Mouse (Mus musculus): Measurements from ENCODE around the gene Gsdme.
A peak's percentile ranks its signal among the peaks of the same experiment; 100 is the strongest.

The Gsdme gene

DNA sequence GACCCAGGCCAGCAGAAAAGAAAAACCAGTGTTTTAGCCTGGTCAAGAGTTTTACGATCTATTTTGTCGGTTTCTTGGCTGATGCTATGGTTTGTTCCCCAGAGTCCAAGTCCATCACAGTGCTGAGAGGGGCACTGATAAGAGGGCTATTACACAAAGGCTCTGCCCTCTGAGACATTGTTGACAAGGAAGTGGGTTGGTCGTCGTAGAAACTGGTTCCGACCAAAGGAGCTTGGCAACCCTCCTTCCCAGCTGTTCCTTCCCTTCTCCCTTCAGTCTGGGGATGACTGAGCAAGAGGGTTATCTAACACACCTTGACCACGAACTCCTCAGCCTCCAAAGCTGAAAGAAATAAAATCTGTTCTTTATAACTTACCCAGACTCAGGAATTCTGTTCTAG, at the start of gene Gsdme:
Gene Gsdme (minus strand): TSS at position 193 of the 400 bp plus-strand sequence.
- no peak for DNase-seq

DNA sequence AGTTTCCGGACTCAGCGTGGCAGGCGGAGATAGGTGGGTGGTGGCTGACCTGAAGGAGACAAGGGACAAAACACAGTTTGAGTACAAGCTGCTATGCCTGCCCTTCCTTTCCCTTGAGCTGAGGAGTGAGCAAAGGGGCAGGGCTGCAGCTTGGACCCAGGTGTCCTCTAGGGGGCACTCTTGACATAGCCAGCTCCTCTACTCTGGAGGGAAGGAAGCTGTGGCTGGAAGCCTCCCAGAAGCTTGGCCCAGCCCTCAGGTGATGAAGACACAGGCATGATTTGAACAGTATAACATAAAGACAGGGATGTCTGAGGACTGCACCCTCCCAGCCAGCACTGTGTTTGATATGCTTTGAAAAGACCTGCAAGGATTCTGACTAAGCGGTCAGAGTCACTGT, 49.0 kb upstream of the Gsdme start:
- DNase-seq, result peak; percentile 72

- peak; percentile 52 for DNase-seq
Measured at GRCm38 (mm10) chr6:50309019-50309418, 45.4 kb upstream of the Gsdme start.

DNA sequence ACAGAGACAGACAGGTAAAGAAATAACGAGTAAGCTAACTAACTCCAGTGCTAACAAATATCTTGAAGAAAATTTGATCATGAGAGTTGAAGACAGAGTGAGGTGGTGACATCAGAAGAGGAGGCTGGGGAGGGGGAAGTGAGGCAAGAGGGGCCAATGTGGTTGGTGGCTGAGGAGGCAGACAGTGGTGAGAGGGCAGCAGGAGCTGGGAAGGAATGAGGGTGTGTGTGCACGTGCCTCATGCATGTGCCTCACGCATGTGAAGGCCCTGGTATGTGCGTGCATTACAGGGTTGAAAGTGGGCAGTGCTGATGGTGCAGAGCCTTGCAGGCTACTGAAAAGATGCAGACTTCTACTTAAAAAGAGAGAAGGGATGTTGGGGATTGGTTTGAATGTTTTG, 43.0 kb upstream of the Gsdme start:
- DNase-seq, result no peak

DNA sequence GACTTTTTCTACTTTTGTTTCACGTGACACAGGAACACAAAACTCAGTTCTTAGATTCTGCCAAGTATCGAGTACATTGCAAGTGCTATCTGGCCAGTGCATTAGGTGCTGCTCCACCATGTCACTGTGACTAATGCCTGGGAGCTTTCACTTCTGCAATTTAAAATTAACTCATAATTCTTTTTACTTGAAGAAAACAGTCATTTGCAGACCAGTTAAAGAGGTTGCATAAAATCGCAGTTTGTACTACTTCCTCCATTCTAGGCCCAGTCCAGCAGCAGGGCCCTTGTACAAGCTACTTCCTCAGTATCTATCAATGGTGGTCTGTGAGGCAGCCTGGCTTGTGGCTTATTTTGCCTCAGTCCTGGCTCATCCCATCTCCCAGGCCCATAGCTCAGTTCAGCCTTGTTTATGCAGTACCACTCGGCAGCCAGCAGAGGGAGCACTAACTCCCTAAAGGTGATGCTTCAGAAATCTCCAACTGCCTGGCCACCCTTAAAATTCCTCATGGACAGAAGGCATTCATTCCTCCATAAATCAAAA, 41.4 kb upstream of the Gsdme start:
- peak; percentile 83 for DNase-seq

DNA sequence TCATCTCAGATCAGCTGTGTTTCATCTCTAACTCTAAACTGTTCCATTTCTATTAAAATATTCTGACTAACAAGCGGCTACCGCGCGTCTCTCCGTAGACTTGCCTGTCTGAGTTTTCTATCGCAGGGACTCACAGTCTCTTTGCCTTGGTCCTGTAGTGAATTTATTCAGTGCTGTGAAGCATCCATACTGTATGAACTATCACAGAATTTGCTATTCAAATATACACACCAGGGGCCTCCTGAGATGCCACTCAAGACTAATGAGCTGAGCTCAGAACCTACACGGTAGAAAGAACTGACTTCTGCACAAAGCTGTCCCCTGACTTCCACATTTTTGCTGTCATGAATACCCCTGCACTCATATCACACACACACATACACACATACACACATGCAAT, 37.5 kb upstream of the Gsdme start:
- no peak for DNase-seq

- no peak for DNase-seq
Measured at GRCm38 (mm10) chr6:50300622-50301021, 37.0 kb upstream of the Gsdme start.

- no peak for DNase-seq
Measured at GRCm38 (mm10) chr6:50299071-50299470, 35.4 kb upstream of the Gsdme start.

- DNase-seq, result no peak
Measured at GRCm38 (mm10) chr6:50297671-50298070, 34.0 kb upstream of the Gsdme start.

GRCm38 (mm10) chr6:50295136-50295535, 31.5 kb upstream of the Gsdme start:
- no peak for DNase-seq

DNA sequence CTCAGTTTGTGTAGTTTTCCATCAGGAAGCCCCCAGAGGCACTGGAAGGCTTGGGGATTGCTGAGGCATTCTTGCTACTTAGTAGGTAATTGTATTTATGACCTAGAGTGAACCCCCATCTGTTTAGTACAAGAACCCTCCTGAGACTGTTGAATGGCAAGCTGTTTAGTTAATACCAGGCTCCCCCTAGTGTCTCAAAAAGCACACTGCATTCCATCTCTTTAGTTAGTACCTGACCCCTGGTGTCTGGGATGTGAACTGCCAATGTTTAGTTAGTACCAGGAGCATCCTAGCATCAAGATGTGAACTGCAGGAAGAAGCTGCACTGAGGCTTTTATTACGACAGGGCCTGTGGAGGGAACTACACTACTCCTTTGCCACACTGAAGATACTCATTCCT, 30.5 kb upstream of the Gsdme start:
- DNase-seq, result peak; percentile 74

- no peak for DNase-seq
Measured at GRCm38 (mm10) chr6:50291650-50292049, 28.0 kb upstream of the Gsdme start.

GRCm38 (mm10) chr6:50286881-50287280, 23.2 kb upstream of the Gsdme start:
- no peak for DNase-seq

GRCm38 (mm10) chr6:50279642-50280041, 16.0 kb upstream of the Gsdme start:
- DNase-seq, result no peak

DNA sequence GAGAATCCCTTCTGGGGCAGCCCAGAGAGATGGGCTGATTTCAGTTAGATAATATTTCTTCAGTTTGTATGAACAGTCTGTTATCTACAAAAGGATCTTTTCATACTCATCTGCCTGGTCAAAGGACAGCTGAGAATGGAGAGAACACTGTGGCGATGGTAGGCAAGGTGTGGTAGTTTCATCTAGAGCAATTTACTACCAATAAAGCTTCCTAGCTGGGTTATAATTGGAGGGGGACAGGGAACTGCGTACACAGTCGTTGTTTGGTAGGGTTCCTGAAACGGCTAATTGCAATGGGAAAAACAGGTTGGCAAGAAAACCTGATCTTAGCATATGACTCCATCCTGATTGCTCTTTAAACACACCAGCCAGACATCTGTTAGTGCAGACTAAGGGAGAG, 10.3 kb upstream of the Gsdme start:
- DNase-seq, result no peak

- DNase-seq, result no peak
Measured at GRCm38 (mm10) chr6:50273416-50273815, 9.8 kb upstream of the Gsdme start.

DNA sequence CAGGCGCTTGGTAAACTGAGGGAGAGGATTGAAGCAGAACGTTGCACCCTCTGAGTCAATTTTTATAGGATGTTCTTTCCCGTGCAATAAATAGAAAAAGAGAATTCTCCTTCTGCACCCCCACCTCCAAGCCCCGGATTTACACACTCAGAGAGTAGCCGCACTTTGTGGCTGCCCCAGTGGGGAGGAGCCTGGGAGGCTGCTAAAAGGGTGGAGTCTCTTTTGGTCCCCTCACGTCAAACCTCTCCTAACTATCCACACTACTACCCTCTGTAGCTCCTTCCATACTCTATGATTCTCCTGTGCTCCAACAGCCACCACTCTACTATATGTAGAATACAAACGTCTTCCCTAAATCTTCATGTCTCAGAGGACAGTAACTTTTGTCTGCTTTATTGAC, 1.4 kb downstream of the Gsdme start:
- no peak for DNase-seq

DNA sequence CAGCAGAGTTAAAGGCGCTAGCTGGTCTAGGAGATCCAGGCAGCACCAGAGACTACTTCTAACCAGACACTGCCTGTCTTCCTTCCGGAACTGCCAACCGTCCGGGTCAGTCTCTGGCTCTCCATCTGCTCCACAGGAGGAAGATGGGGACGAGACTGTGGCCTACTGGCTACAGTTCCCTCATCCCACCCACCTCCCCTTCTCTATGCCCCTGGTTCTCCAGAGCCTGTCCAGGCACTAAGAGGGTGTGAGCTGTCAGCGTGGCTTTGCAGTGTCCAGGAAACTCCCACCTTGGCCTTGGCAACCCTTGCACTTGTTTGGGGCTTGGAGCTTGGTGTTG, 1.8 kb downstream of the Gsdme start:
- no peak for DNase-seq

DNA sequence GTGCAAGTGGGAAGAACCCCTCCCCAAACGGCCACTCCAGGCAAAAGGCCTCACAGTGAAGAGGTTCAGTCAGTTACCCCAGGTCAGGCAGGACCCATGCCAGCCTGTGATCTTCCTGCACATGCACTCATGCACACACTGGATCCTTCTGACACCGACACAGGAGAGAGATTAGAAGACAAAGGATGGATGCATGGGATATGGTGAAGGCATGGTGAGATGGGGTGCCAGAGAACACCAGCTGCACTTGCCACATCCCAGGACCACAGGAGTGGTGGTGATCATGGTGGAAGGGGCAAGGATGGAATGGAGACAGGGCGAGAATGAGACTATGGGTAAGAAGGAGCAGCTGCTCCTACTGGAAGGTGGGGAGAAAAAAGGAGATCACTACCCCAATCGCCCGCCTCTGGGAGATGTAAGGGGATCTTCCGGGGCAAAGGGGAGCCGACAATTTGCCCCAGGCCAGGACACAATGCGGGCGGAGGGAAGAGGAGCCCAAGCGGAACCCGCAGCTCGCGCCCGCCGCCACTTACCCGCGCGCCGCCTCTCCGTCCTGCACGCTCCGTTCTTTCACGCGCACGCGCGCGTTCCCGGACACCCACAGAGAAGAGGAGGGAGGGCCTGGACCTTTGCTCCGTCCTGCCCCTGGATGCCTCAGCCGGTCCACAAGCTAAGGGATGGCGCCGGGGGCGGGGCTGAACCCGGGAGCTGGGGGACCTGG, 2.3 kb downstream of the Gsdme start:
- DNase-seq, result peak; percentile 85

DNA sequence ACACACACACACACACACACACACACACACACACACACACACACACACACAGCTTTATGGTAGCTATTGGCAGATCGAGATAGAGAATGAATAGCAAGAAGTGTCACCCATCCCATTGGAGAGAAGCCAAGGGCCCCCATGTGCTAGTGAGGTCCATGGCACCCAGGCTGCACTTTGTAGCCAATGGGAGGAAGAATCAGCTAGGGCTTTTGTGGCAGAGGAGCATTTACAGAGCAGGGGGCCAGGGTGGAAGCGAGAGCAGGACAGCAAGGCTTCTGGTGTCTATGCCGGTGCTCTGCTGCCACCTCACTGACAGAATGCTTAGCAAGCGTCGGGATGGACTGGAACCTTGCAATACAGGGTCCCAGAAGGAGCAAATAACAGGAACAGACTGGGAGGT, 8.3 kb downstream of the Gsdme start:
- DNase-seq, result no peak

DNA sequence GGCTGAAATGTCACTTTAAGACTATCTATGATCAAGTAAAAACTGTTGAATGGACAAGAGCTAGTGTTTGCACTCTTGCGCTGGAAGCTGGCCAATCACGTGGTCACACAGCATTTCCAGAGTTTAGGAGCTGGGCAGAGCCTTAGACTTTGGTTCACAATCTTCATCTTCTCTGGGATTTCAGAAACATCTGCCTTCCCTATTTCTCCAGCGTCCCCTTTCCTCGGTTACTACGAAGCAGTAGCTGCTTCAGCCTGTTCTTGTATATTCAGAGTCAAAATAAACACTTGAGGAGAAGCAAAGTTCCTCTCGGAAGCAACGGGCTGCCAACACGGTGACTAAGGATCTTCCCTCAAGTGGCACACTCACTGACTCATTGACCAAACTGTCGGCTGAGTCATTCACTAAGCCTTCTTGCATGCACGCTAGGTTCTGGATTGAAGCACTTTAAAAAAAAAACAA, 8.9 kb downstream of the Gsdme start:
- DNase-seq, result peak; percentile 15

GRCm38 (mm10) chr6:50252690-50253089, 11.0 kb downstream of the Gsdme start:
- DNase-seq, result no peak

- DNase-seq, result no peak
Measured at GRCm38 (mm10) chr6:50247791-50248190, 15.9 kb downstream of the Gsdme start.

- DNase-seq, result no peak
Measured at GRCm38 (mm10) chr6:50247356-50247755, 16.3 kb downstream of the Gsdme start.

- no peak for DNase-seq
Measured at GRCm38 (mm10) chr6:50244967-50245366, 18.7 kb downstream of the Gsdme start.
